Mouse (Mus musculus): ENCODE data around the gene Morc3. TPM values are rescaled to one million over a fixed set of nuclear protein-coding genes. Genes with fewer than 3 reads are reported as not detected.
A peak's percentile ranks its signal among the peaks of the same experiment; 100 is the strongest.

Morc3 gene
- total RNA-seq (2021): 10 to 100 TPM; 38.9 to 40.2 TPM
- long read RNA-seq, experiment 1, full-length matches to known transcripts: 8 of 9 reads
- long read RNA-seq, experiment 1, partial matches to known transcripts: 0 of 9 reads
- long read RNA-seq, experiment 1, other reads (novel, unspliced or antisense): 1 of 9 reads
- long read RNA-seq, experiment 2, full-length matches to known transcripts: 10 of 22 reads
- long read RNA-seq, experiment 2, partial matches to known transcripts: 3 of 22 reads
- long read RNA-seq, experiment 2, other reads (novel, unspliced or antisense): 9 of 22 reads

DNA sequence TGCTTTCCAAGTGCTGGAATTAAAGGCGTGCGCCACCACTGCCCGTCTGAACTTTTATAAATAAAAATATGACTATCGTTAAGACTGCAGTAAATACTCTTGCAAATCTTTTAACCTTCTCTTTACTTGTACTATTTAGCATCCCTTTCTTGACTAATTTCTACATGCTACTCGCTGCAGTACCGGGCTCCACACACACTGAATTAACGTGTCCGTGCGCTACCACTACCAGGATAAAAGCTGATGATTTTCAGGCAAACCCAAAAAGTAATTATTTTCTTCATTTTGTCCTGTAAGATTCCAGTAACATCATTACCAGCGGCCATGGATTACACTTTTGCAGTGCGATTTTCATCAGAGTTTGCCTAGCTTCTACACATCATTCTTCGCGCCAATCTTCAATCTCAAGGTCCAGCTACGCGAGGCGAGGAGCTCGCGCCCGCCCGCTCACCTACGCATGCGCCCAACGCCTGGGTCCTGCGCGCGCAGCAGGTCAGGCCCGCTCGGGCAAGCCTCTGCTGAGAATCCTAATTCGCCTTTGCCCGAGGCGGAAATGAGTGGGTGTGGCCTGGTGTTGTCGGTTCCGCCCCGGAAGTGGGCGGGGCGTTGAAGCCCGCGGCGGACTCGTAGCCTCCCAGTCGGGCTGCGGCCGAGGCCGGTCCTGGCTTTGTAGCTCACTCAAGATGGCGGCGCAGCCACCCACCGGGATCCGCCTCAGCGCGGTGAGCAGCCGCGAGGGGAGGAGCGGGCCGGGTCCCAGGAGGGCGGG, at the start of gene Morc3:
TSS of gene Morc3 (plus strand) at position 495 of the 769 bp plus-strand sequence.
- DNase-seq (ENCODE audit: low spot score in 2 of 2): peak; percentile 99 to 100

- no peak for DNase-seq (ENCODE audit: low spot score in 2 of 2)
Observed at GRCm38 (mm10) chr16:93784175-93784574, 47.7 kb upstream of the Morc3 start.

- DNase-seq (ENCODE audit: low spot score in 2 of 2): peak in 1 of 2 experiments; percentile 40
Observed at GRCm38 (mm10) chr16:93785805-93786204, 46.1 kb upstream of the Morc3 start.

GRCm38 (mm10) chr16:93788388-93788787, 43.5 kb upstream of the Morc3 start:
- DNase-seq (ENCODE audit: low spot score in 2 of 2): no peak

GRCm38 (mm10) chr16:93788881-93789280, 43.0 kb upstream of the Morc3 start:
- no peak for DNase-seq (ENCODE audit: low spot score in 2 of 2)

GRCm38 (mm10) chr16:93789971-93790755, 41.8 kb upstream of the Morc3 start:
- DNase-seq (ENCODE audit: low spot score in 2 of 2): no peak

DNA sequence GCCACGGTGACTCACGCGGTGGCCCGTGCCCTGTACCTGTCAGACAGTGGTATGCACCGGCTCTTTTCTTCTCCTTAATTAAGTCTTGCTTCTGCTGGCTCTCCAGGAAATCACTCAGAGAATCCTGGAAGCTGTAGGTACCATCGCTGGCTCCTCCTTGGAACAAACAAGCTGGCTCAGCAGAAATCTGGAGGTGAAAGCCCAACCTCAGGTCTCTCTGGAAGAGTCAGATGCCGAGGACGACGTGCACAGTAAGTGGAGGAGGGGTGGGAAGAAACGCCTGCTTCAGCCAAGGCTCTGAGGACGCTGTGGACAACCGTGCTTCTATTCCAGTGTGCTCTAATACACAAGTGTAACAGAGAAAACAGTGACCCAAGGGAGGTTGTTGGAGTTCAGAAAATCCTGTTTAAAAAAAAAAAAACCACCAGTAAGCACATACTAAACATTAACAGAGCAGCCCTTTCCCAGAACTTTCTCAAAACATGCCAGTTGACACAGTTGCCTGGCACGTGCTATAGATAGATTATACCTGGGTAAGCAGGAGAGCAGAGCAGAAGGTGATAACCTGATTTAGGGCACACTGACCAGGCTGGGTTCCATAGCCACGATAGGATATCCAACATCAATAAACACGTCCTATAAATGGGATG, 38.8 kb upstream of the Morc3 start:
- no peak for DNase-seq (ENCODE audit: low spot score in 2 of 2)

GRCm38 (mm10) chr16:93794845-93795244, 37.1 kb upstream of the Morc3 start:
- DNase-seq (ENCODE audit: low spot score in 2 of 2): no peak

DNA sequence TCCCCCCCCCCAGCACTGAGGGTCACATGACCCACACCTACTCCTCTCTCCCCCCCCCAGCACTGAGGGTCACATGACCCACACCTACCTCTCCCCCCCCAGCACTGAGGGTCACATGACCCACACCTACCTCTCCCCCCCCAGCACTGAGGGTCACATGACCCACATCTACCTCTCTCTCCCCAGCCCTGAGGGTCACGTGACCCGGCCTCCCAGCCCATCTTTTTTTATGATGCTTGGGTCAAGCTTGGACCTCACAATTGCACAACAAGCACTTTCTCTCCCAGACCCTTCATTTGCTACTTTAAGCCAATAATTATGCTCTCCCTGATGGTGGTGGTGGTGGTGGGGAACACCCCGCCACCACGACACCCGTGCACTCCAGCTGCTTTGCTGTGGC, 36.5 kb upstream of the Morc3 start:
- no peak for DNase-seq (ENCODE audit: low spot score in 2 of 2)

DNA sequence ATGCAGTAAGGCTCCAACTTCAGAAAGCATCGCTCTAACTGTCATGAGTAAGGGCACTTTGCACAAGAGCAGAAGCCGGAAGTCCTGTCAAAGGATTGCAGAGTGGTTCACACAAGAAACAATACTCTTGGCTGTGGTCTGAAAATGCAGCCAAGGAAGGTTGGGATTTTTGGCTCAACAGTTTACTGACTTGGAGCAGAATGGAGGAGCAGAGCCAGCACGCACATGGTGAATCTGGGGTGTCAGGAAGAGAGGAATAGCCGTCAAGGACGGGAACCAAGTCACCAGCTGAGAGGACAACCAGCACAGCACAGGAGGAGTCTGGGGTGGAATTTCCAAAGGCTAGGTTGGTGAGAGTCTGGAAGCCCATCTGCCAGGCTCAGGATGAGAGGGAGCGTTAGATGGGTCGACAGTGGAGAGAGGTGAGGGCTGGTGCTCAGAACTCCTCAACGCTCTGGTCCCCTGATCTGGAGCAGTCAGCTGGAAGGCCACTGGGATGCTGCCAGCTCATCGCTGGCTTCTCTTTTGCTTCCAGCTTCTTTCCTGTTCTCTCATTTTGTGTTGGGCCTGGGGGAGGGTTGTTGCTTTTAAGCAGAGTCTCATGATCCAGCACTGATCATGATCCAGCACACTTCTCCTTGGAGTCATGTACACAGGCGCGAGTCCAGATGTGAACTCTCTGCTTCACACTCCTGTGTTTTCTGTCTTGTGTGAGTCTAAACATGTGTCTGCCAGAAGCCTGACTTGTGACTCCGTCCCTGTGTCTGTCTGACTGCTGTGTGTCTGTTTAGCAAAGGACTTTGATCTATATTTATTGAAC, 34.7 kb upstream of the Morc3 start:
- no peak for DNase-seq (ENCODE audit: low spot score in 2 of 2)

DNA sequence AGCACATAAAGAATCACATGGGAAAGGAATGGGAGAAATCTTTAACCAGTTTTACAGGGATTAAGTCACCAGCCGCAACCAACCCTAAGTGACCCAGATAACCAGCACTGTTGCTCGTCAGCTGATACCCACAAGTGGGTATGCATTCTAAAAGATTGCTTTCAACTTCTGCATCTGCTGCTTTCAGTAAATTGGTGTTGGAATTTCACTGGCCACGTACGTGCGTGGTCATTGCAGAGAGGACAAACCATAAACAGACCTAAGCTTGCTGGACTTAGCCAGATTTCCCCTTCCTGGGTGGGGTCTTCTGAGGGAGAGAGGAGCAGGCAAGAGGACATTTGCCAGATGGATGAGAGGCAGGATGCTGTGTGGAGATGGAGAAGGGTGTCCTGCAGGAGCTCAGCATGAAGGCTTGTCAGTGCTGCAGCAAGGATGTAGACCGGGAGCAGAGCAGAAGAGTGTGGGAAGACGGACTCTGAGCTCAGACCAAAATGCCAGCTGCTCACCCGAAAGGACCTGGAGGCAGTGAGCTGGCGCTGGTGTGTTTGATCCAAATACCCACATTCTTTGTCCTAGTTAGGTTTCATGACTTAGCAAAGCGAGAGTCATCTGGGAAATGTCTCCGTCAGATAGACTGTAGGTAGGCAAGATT, 34.0 kb upstream of the Morc3 start:
- DNase-seq (ENCODE audit: low spot score in 2 of 2): no peak

DNA sequence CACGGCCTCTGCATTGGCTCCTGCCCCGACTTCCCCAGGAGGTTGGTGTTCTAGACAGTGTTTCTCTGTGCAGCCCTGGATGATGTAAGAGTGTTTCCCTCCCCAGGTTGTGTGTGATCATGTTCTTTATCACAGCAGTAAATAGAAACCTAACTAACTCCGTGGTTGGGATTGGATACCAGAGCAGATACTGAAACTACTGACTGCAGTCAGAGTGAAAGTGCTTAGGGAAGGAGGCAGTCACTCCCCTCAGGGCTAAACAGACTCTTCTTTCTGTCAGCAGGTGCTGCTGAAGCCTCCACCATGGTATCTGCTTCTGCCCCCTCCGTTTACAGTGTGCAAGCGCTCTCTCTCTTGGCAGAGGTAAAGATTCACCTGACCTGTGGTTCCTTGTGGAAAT, 33.3 kb upstream of the Morc3 start:
- no peak for DNase-seq (ENCODE audit: low spot score in 2 of 2)

DNA sequence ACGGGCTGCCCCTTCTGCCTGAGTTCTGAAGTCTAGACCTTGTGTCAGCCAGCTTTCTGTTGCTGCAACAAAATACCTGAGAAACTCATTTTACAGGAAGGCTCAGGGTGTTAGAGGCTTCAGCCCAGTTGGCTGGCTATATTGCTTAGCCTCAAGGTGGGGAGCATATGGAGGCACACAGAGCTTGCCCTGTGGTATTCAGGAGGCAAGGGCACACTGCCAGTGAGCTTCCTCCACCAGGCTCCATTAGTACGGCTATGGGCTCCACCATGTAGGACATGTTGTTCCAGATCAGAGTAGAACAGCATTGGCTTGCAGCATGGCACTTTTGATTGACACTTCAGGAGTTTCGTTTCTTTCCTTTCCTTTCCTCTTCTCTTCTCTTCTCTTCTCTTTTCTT, 32.9 kb upstream of the Morc3 start:
- DNase-seq (ENCODE audit: low spot score in 2 of 2): no peak

- DNase-seq (ENCODE audit: low spot score in 2 of 2): no peak
Observed at GRCm38 (mm10) chr16:93799936-93800335, 32.0 kb upstream of the Morc3 start.

DNA sequence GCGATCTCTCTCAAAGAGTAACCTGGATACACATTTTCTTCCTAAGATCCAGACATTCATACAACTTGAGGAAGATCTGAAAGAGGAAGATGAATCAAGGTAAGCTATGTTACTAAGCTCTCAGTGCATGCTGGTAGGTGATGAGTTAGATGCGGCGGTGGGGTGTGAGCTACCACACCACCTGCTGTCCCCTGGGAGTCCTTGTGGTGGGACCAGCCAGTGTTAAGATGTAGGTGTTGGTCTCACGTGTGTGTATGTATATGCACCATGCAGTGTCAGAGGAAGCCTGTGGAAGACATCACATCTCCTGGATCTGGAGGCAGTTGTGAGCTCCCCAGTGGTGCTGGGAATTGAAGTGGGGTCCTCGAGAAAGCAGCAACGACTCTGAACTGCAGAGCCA, 24.8 kb upstream of the Morc3 start:
- no peak for DNase-seq (ENCODE audit: low spot score in 2 of 2)

DNA sequence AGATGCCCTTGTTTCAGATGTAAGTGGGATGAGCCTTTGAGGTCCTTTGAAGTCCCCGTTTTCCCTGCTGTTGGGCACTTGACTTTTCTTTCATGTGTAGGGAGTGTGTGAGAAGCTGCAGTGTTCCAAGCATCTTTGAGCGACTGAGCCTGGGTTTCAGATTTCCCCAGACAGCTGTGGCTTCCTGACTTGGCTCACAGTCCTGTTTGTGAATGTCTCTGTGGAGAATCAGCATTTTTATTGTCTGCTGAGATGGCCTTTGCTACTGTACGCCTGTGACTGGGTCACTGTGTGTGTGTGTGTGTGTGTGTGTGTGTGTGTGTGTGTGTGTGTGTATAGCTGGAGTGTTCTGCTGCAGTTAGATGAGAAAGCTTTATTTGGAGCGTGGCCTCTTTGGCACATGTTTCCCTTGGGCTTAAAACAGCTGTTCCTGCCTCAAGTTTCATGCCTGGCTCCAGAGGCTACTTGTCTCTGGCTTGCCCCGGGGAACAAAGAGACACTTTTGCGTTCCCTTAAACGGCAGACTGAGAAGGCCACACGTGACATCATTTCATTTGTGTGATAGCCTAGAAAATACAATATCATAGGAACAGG, 23.9 kb upstream of the Morc3 start:
- DNase-seq (ENCODE audit: low spot score in 2 of 2): no peak

GRCm38 (mm10) chr16:93815856-93816736, 15.8 kb upstream of the Morc3 start:
- peak in 1 of 2 experiments; percentile 31 for DNase-seq (ENCODE audit: low spot score in 2 of 2)

DNA sequence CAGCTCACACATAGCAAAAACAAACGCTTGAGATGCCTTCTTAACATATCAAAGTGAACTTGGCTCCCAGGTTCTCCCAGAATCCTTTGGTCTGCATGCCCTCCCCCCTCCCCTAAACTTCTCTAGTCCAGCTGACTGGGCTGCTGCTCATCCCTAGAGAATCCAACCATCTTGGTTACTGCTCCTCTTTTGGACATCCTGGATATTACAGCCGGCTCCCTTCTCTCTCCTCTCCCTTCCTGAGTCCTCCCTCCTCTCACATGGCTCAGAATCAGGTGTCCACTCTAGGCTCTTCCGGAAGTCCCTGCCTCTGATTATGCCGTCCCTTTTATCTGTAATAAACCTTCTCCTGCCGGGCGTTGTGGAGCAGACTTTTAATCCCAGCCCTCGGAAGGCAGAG, 15.1 kb upstream of the Morc3 start:
- DNase-seq (ENCODE audit: low spot score in 2 of 2): no peak

- DNase-seq (ENCODE audit: low spot score in 2 of 2): no peak
Observed at GRCm38 (mm10) chr16:93817371-93817770, 14.6 kb upstream of the Morc3 start.

Data from adrenal gland, postnatal 4 days (tissue).